Mouse (Mus musculus) erythroid progenitor cell, adult 5-6 weeks (primary cell): ENCODE data around the gene S100a16. TPM values are rescaled to one million over a fixed set of nuclear protein-coding genes. Genes with fewer than 3 reads are reported as not detected.

Source experiments
- ATAC-seq: replicated peaks from 2 replicates; pipeline ENCODE4 v1.8.0; 2016; ENCODE audit warnings: moderate number of reproducible peaks, mild to moderate bottlenecking, moderate TSS enrichment, inconsistent platforms; ENCODE audit not compliant: poor library complexity, low FRiP score, severe bottlenecking
- total RNA-seq, 2 experiments: library from RNA; stranded (forward) in 1 of 2; stranded (reverse) in 1 of 2; fragments of 150-400 nt in 1 of 2; fragments of 186-747, 209-891 nt in 1 of 2; gene quantifications; 2 replicates each; pipeline versions ENCODE4 v1.2.3 to v1.2.4; 2015 to 2017; ENCODE audit warnings: low replicate concordance in 2 of 2

Gene S100a16
- total RNA-seq, 2 experiments from 2014 or later = not detected

- ATAC-seq = no peak
These were observed 44.1 kb downstream of the S100a16 start for GRCm38 (mm10) chr3:90581141-90581540.

GRCm38 (mm10) chr3:90582156-90582555 is 45.1 kb downstream of the S100a16 start:
- no peak for ATAC-seq

GRCm38 (mm10) chr3:90582556-90582955 is 45.5 kb downstream of the S100a16 start:
- ATAC-seq = no peak

- ATAC-seq = no peak
These were observed 46.8 kb downstream of the S100a16 start for GRCm38 (mm10) chr3:90583893-90584292.

- ATAC-seq = 0 out of 2 replicates have a peak, but pooled peaks have one; percentile 61
These were observed 48.5 kb downstream of the S100a16 start for GRCm38 (mm10) chr3:90585595-90585994.

GRCm38 (mm10) chr3:90586016-90586643 is 49.1 kb downstream of the S100a16 start:
- ATAC-seq = no peak

- ATAC-seq = no peak
These were observed 49.9 kb downstream of the S100a16 start for GRCm38 (mm10) chr3:90586906-90587305.

GRCm38 (mm10) chr3:90587361-90588101 is 50.5 kb downstream of the S100a16 start:
- no peak for ATAC-seq

- no peak for ATAC-seq
These were observed 52.3 kb downstream of the S100a16 start for GRCm38 (mm10) chr3:90589390-90589789.

- ATAC-seq = no peak
These were observed 52.9 kb downstream of the S100a16 start, which contains the start of gene S100a2 for GRCm38 (mm10) chr3:90589947-90590346. Gene S100a2, plus strand, starts transcription at chr3:90590247.

Other genes starting within 250 kb of the S100a16 start
- 55.8 and 59.8 TPM in 2 replicates for gene Gatad2b, start 244.1 kb upstream of the S100a16 start, total RNA-seq (2015; ENCODE audit: low replicate concordance)
- 47.2 and 47.7 TPM in 2 replicates for gene Gatad2b, start 244.1 kb upstream of the S100a16 start, total RNA-seq (2017; ENCODE audit: low replicate concordance)
- gene Slc27a3, start 147.3 kb upstream of the S100a16 start, total RNA-seq (2015; ENCODE audit: low replicate concordance) = not detected in 2 replicates
- 1.0 TPM in 1 of 2 replicates, not detected in the other for gene Slc27a3, start 147.3 kb upstream of the S100a16 start, total RNA-seq (2017; ENCODE audit: low replicate concordance)
- gene Ints3, start 103.6 kb upstream of the S100a16 start, total RNA-seq (2015; ENCODE audit: low replicate concordance) = 6.7 and 12.6 TPM in 2 replicates
- gene Ints3, start 103.6 kb upstream of the S100a16 start, total RNA-seq (2017; ENCODE audit: low replicate concordance) = 13.2 and 18.2 TPM in 2 replicates
- not detected in 2 replicates for gene Npr1, start 71.4 kb upstream of the S100a16 start, total RNA-seq (2015; ENCODE audit: low replicate concordance)
- not detected in 2 replicates for gene Npr1, start 71.4 kb upstream of the S100a16 start, total RNA-seq (2017; ENCODE audit: low replicate concordance)
- gene Ilf2, start 61.1 kb upstream of the S100a16 start, total RNA-seq (2015; ENCODE audit: low replicate concordance) = 61.6 and 86.5 TPM in 2 replicates
- 93.7 and 150 TPM in 2 replicates for gene Ilf2, start 61.1 kb upstream of the S100a16 start, total RNA-seq (2017; ENCODE audit: low replicate concordance)
- 11.3 and 17.7 TPM in 2 replicates for gene Snapin, start 46.2 kb upstream of the S100a16 start, total RNA-seq (2015; ENCODE audit: low replicate concordance)
- 13.1 and 16.4 TPM in 2 replicates for gene Snapin, start 46.2 kb upstream of the S100a16 start, total RNA-seq (2017; ENCODE audit: low replicate concordance)
- 78.9 and 101 TPM in 2 replicates for gene Chtop, start 27.8 kb upstream of the S100a16 start, total RNA-seq (2015; ENCODE audit: low replicate concordance)
- 47.3 and 66.6 TPM in 2 replicates for gene Chtop, start 27.8 kb upstream of the S100a16 start, total RNA-seq (2017; ENCODE audit: low replicate concordance)
- gene S100a1, start 22.9 kb upstream of the S100a16 start, total RNA-seq (2015; ENCODE audit: low replicate concordance) = 27.7 and 33.9 TPM in 2 replicates
- gene S100a1, start 22.9 kb upstream of the S100a16 start, total RNA-seq (2017; ENCODE audit: low replicate concordance) = 18.2 and 22.8 TPM in 2 replicates
- 8.8 and 10.8 TPM in 2 replicates for gene S100a13, start 22.8 kb upstream of the S100a16 start, total RNA-seq (2015; ENCODE audit: low replicate concordance)
- 6.7 and 9.5 TPM in 2 replicates for gene S100a13, start 22.8 kb upstream of the S100a16 start, total RNA-seq (2017; ENCODE audit: low replicate concordance)
- not detected in 2 replicates for gene S100a14, start 10.4 kb upstream of the S100a16 start, total RNA-seq (2015; ENCODE audit: low replicate concordance)
- not detected in 2 replicates for gene S100a14, start 10.4 kb upstream of the S100a16 start, total RNA-seq (2017; ENCODE audit: low replicate concordance)
- gene S100a3, start 23.3 kb downstream of the S100a16 start, total RNA-seq (2015; ENCODE audit: low replicate concordance) = not detected in 2 replicates
- gene S100a3, start 23.3 kb downstream of the S100a16 start, total RNA-seq (2017; ENCODE audit: low replicate concordance) = not detected in 2 replicates
- not detected in 2 replicates for gene S100a2, start 53.0 kb downstream of the S100a16 start, total RNA-seq (2015; ENCODE audit: low replicate concordance)
- gene S100a2, start 53.0 kb downstream of the S100a16 start, total RNA-seq (2017; ENCODE audit: low replicate concordance) = not detected in 2 replicates
- gene Gm42674, start 64.7 kb downstream of the S100a16 start, total RNA-seq (2015; ENCODE audit: low replicate concordance) = not detected in 2 replicates
- not detected in 2 replicates for gene Gm42674, start 64.7 kb downstream of the S100a16 start, total RNA-seq (2017; ENCODE audit: low replicate concordance)
- gene S100a4, start 66.5 kb downstream of the S100a16 start, total RNA-seq (2015; ENCODE audit: low replicate concordance) = 36.9 and 83.6 TPM in 2 replicates
- 29.4 and 37.4 TPM in 2 replicates for gene S100a4, start 66.5 kb downstream of the S100a16 start, total RNA-seq (2017; ENCODE audit: low replicate concordance)
- gene S100a5, start 71.3 kb downstream of the S100a16 start, total RNA-seq (2015; ENCODE audit: low replicate concordance) = not detected in 2 replicates
- gene S100a5, start 71.3 kb downstream of the S100a16 start, total RNA-seq (2017; ENCODE audit: low replicate concordance) = not detected in 2 replicates
- 132 and 138 TPM in 2 replicates for gene S100a6, start 75.6 kb downstream of the S100a16 start, total RNA-seq (2015; ENCODE audit: low replicate concordance)
- gene S100a6, start 75.6 kb downstream of the S100a16 start, total RNA-seq (2017; ENCODE audit: low replicate concordance) = 41.6 and 73.8 TPM in 2 replicates
- not detected in 2 replicates for gene S100a7a, start 116.8 kb downstream of the S100a16 start, total RNA-seq (2015; ENCODE audit: low replicate concordance)
- not detected in 2 replicates for gene S100a7a, start 116.8 kb downstream of the S100a16 start, total RNA-seq (2017; ENCODE audit: low replicate concordance)
- 5,294 and 6,274 TPM in 2 replicates for gene S100a8, start 131.7 kb downstream of the S100a16 start, total RNA-seq (2015; ENCODE audit: low replicate concordance)
- gene S100a8, start 131.7 kb downstream of the S100a16 start, total RNA-seq (2017; ENCODE audit: low replicate concordance) = 2,245 and 2,738 TPM in 2 replicates
- 7,257 and 9,005 TPM in 2 replicates for gene S100a9, start 158.5 kb downstream of the S100a16 start, total RNA-seq (2015; ENCODE audit: low replicate concordance)
- gene S100a9, start 158.5 kb downstream of the S100a16 start, total RNA-seq (2017; ENCODE audit: low replicate concordance) = 2,061 and 2,234 TPM in 2 replicates
- gene Pglyrp4, start 189.7 kb downstream of the S100a16 start, total RNA-seq (2015; ENCODE audit: low replicate concordance) = not detected in 2 replicates
- not detected in 2 replicates for gene Pglyrp4, start 189.7 kb downstream of the S100a16 start, total RNA-seq (2017; ENCODE audit: low replicate concordance)
- not detected in 2 replicates for gene Gm5849, start 240.6 kb downstream of the S100a16 start, total RNA-seq (2015; ENCODE audit: low replicate concordance)
- gene Gm5849, start 240.6 kb downstream of the S100a16 start, total RNA-seq (2017; ENCODE audit: low replicate concordance) = not detected in 2 replicates